19 mouse cellular contexts compared by ENCODE assay signal in the genomic region with DNA sequence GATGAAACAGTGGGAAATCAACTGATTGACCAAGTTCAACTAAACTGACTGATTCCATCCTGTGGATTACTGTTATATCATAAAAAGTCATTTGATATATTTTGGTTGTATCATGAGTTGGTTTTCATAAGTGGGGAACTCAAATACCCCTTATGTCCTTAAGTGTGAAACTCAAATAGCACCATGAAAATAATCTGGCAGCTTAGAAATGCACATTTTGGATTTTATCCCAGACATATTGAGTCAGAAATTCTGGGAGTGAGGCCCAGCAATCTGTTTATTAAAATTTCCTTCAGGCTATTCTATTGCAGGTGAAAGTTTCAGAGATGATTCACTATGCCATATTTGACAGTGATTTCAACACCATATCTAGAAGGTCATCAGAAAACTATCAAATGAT.
A peak's percentile ranks its signal among the peaks of the same experiment; 100 is the strongest.
DNase-seq lines count a peak whose midpoint lies in the region; ATAC-seq lines count a peak whose summit lies in the region.
"Had no signal": no experiment of that assay in that cellular context is flagged by ENCODE, and none has a peak within 500 bp of the region (broad histone marks: within the 10 kb centered on the region; RNA-seq: fewer than 3 reads in every experiment).

No protein-coding gene starts in this region.

- H3K4me2 ChIP-seq in heart, embryonic 12.5 days = no peak overlapping the region
- H3K4me2 ChIP-seq: forebrain, embryonic 13.5 days; heart, embryonic 11.5 days; limb, embryonic 15.5 days; stomach, embryonic 15.5 days had no signal

- no peak overlapping the region for H3K4me3 ChIP-seq in heart, embryonic 12.5 days
- H3K4me3 ChIP-seq: forebrain, embryonic 13.5 days; limb, embryonic 15.5 days; stomach, embryonic 15.5 days had no signal

- H3K9me3 ChIP-seq in heart, embryonic 12.5 days (replicated peaks) = no peaks in the 10 kb centered on the region
- H3K9me3 ChIP-seq: forebrain, embryonic 13.5 days; limb, embryonic 15.5 days; stomach, embryonic 15.5 days had no signal

- H3K27me3 ChIP-seq in heart, embryonic 12.5 days (replicated peaks) = no peaks in the 10 kb centered on the region
- H3K27me3 ChIP-seq: forebrain, embryonic 13.5 days; limb, embryonic 15.5 days; stomach, embryonic 15.5 days had no signal

- no peak for ATAC-seq in heart, embryonic 12.5 days (ENCODE audit: insufficient number of reproducible peaks, low FRiP score)
- ATAC-seq: forebrain, embryonic 13.5 days; hindbrain, embryonic 16.5 days; intestine, postnatal 0 days; liver, postnatal 0 days; midbrain, embryonic 16.5 days had no signal

- H3K27ac ChIP-seq in heart, embryonic 12.5 days (ENCODE audit: poor library complexity, severe bottlenecking) = no peak overlapping the region
- H3K27ac ChIP-seq: forebrain, embryonic 13.5 days; limb, embryonic 15.5 days; stomach, embryonic 15.5 days had no signal

- no peaks in the 10 kb centered on the region for H3K4me1 ChIP-seq in heart, embryonic 12.5 days (replicated peaks)
- H3K4me1 ChIP-seq: forebrain, embryonic 13.5 days; limb, embryonic 15.5 days; stomach, embryonic 15.5 days had no signal

- H3K9ac ChIP-seq in heart, embryonic 12.5 days = no peak overlapping the region
- H3K9ac ChIP-seq: forebrain, embryonic 13.5 days; limb, embryonic 15.5 days; liver, postnatal 0 days; stomach, embryonic 15.5 days had no signal

- DNase-seq in layer of hippocampus, adult 11-12 months (ENCODE audit: low spot score) = peak; percentile 40
- DNase-seq in layer of hippocampus, postnatal 25 days (ENCODE audit: extremely low spot score in 1 of 2, low spot score in 1 of 2) = no peak
- DNase-seq in Muller cell, postnatal 12 days (ENCODE audit: inconsistent ontology term) = peak; percentile 63
- peak; percentile 71 for DNase-seq in brain, adult 2 months (ENCODE audit: low read depth, low spot score)
- DNase-seq in layer of hippocampus, adult 9-10 months (ENCODE audit: low spot score) = peak; percentile 59
- DNase-seq in heart, postnatal 4 days = no peak
- DNase-seq: adrenal gland, adult 2 months; gastrocnemius, postnatal 25 days; liver, postnatal 0 days; lung, postnatal 14 days; retina, postnatal 1 day had no signal

- H3K36me3 ChIP-seq in heart, embryonic 12.5 days = no peaks in the 10 kb centered on the region
- H3K36me3 ChIP-seq: limb, embryonic 15.5 days; stomach, embryonic 15.5 days had no signal

Comparison
In these comparisons a context has a peak if more than half of its experiments do, and no peak if none do; other contexts are left out.
1. DNase-seq: peak in layer of hippocampus, adult 11-12 months (single experiment), Muller cell, postnatal 12 days (single experiment), brain, adult 2 months (single experiment) and layer of hippocampus, adult 9-10 months (single experiment); none in layer of hippocampus, postnatal 25 days (0 of 2) and heart, postnatal 4 days (single experiment).